Mouse (Mus musculus) embryonic fibroblast, embryonic 13.5 days (primary cell): ENCODE results near the gene Stxbp3.

Experiments used
- CTCF ChIP-seq: IDR thresholded peaks from 2 replicates; pipeline ENCODE4 v1.5.1; 2011; ENCODE audit warnings: mild to moderate bottlenecking, control low read depth, low read length, moderate library complexity, borderline replicate concordance; ENCODE audit not compliant: insufficient read depth
- POLR2A ChIP-seq: IDR thresholded peaks from 2 replicates; pipeline ENCODE4 v1.6.1; 2011; ENCODE audit warnings: low read depth, mild to moderate bottlenecking, control low read depth, low read length, moderate library complexity

DNA sequence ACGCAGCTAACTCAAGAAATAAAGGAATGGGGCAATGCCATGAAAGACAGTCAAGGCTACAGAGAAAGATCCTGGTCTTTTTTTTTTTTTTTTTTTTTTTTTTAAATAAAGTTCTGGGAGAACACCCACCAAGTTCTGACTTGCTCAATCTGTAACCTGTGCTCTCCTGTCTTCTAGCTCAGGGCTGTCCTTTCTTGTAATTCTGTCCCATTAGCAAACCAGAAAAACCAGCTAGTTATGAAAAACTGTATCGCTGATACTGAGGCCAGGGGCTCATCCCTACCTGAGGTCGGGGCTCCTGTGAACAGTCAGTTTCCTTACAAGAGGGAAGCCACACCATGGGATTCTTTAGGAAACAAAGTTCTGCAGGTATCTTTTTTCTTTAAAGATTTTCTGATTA, 49.8 kb downstream of the Stxbp3 start:
- TF ChIP-seq CTCF (no peak), POLR2A (no peak)
